Mouse (Mus musculus) liver, postnatal 0 days (tissue): Measurements from ENCODE around the gene Gm7544. TPM values are rescaled to one million over a fixed set of nuclear protein-coding genes. Genes with fewer than 3 reads are reported as not detected.
"Not testable (repeated sequence)": the region's sequence is repeated elsewhere in the genome, so short reads cannot be mapped to it uniquely, and the experiment has no call there.

Source experiments
- ATAC-seq: fragments of 200-750 bp; cut with Nextera tagmentation; 2 replicates; pipeline ENCODE4 v1.8.0; 2017; ENCODE audit warnings: mild to moderate bottlenecking, moderate library complexity
- DNase-seq: peaks from one replicate; pipeline ENCODE4 v3.0.0-alpha.2; 2016
- H3K27ac ChIP-seq: fragments of 300-500 bp; sonication (generic); 2 replicates; pipeline ENCODE4 v1.5.1; 2014; ENCODE audit warnings: antibody characterized with exemption, moderate library complexity, mild to moderate bottlenecking, low read depth
- H3K27me3 ChIP-seq: fragments of 300-500 bp; sonication (generic); 2 replicates; pipeline ENCODE4 v1.6.1; 2014; ENCODE audit warnings: low read length, control low read depth, mixed read lengths; ENCODE audit not compliant: insufficient read depth
- H3K36me3 ChIP-seq: fragments of 300-500 bp; sonication (generic); replicated peaks from 2 replicates; pipeline ENCODE4 v1.6.1; 2014; ENCODE audit warnings: mild to moderate bottlenecking, control low read depth, low read length, moderate library complexity, mixed read lengths; ENCODE audit not compliant: insufficient read depth
- H3K4me1 ChIP-seq: fragments of 300-500 bp; sonication (generic); 2 replicates; pipeline ENCODE4 v1.6.1; 2014; ENCODE audit warnings: antibody characterized with exemption, mild to moderate bottlenecking, control low read depth; ENCODE audit not compliant: insufficient read depth
- H3K4me2 ChIP-seq: fragments of 300-500 bp; sonication (generic); 2 replicates; pipeline ENCODE4 v1.6.1; 2014; ENCODE audit warnings: low read depth, mild to moderate bottlenecking, low read length, moderate library complexity, mixed read lengths
- H3K4me3 ChIP-seq: fragments of 300-500 bp; sonication (generic); 2 replicates; pipeline ENCODE4 v1.5.1; 2014; ENCODE audit warnings: low read depth, low read length
- H3K9ac ChIP-seq: fragments of 300-500 bp; sonication (generic); replicated peaks from 2 replicates; pipeline ENCODE4 v1.6.1; 2014; ENCODE audit warnings: mild to moderate bottlenecking, moderate library complexity
- H3K9me3 ChIP-seq: fragments of 300-500 bp; sonication (generic); 2 replicates; pipeline ENCODE4 v1.6.1; 2016; ENCODE audit warnings: mild to moderate bottlenecking, control low read depth, low read length, mixed read lengths
- CTCF ChIP-seq: sonication (generic); IDR thresholded peaks from 2 replicates; pipeline ENCODE4 v1.5.1; 2016; ENCODE audit warnings: antibody characterized with exemption, low read depth
- EP300 ChIP-seq: IDR thresholded peaks from 2 replicates; pipeline ENCODE4 v1.6.1; 2016; ENCODE audit warnings: antibody characterized with exemption, low read depth, mild to moderate bottlenecking
- WGBS: fragments of 180-500 bp; shearing (Covaris S2); extraction: QIAGEN DNeasy Blood & Tissue Kit; methylation state at CpG from one replicate; pipeline ENCODE4 v1.1.7; 2014; ENCODE audit not compliant: insufficient replicate concordance; 5-methylcytosine and 5-hydroxymethylcytosine counted together
- polyA plus RNA-seq: library from polyadenylated mRNA; unstranded; fragments of >200 nt; fragmentation: Nextera tagmentation; extraction: Ambion mirVana; gene quantifications from 2 replicates; pipeline ENCODE4 v1.2.1, GENCODE M21; 2015

Gene Gm7544
- polyA plus RNA-seq, 1 experiment from 2014 or later, result not detected

GRCm38 (mm10) chr1:82966413-82966812 is 10.6 kb upstream of the Gm7544 start:
- Histone ChIP-seq H3K9me3 (no peaks in the 10 kb centered on the region), H3K4me2 (no peak overlapping the region), H3K4me3 (no peak overlapping the region), H3K27me3 (no peaks in the 10 kb centered on the region), H3K36me3 (no peaks in the 10 kb centered on the region), H3K4me1 (no peaks in the 10 kb centered on the region), H3K9ac (no peak overlapping the region), H3K27ac (no peak overlapping the region)
- ATAC-seq, result no peak
- DNase-seq, result no peak
- TF ChIP-seq EP300, result no peak
- TF ChIP-seq CTCF, result no peak
- WGBS, result 51% methylated on average over 3 of the region's 3 CpGs

- ATAC-seq (no peak), DNase-seq (no peak)
- Histone ChIP-seq H3K9me3 (no peaks in the 10 kb centered on the region), H3K27me3 (no peaks in the 10 kb centered on the region), H3K4me1 (no peaks in the 10 kb centered on the region), H3K4me3 (no peak within 1 kb of the TSS), H3K9ac (no peak within 1 kb of the TSS), H3K4me2 (no peak within 1 kb of the TSS), H3K27ac (no peak within 1 kb of the TSS), H3K36me3 (no peaks in the 10 kb centered on the region)
- 71% methylated on average over 7 of the region's 11 CpGs for WGBS
- TF ChIP-seq EP300 (no peak), CTCF (no peak)
These were observed 4.1 kb upstream of the Gm7544 start, which contains the start of gene Gm47955 for GRCm38 (mm10) chr1:82959870-82960385. Gm47955 (plus strand) TSS chr1:82960286.

GRCm38 (mm10) chr1:82948601-82949000 is 7.2 kb downstream of the Gm7544 start:
- no peak overlapping the region for H3K9ac ChIP-seq
- no peak overlapping the region for H3K27ac ChIP-seq
- DNase-seq (no peak), ATAC-seq (no peak)
- no peaks in the 10 kb centered on the region for H3K4me1 ChIP-seq
- H3K27me3 ChIP-seq, result no peaks in the 10 kb centered on the region
- no peaks in the 10 kb centered on the region for H3K9me3 ChIP-seq
- no peak overlapping the region for H3K4me2 ChIP-seq
- 74% methylated on average over 2 of the region's 2 CpGs for WGBS
- H3K4me3 ChIP-seq, result no peak overlapping the region
- no peaks in the 10 kb centered on the region for H3K36me3 ChIP-seq
- TF ChIP-seq EP300 (no peak), CTCF (no peak)

GRCm38 (mm10) chr1:82946029-82946428 is 9.8 kb downstream of the Gm7544 start:
- not testable (repeated sequence) for H3K9ac ChIP-seq, H3K4me1 ChIP-seq, DNase-seq, H3K4me3 ChIP-seq, H3K27ac ChIP-seq, H3K36me3 ChIP-seq, H3K27me3 ChIP-seq, H3K4me2 ChIP-seq, ATAC-seq, H3K9me3 ChIP-seq
- 84% methylated on average over 2 of the region's 2 CpGs for WGBS

- no CpG with 5 or more reads among the region's 6 CpGs for WGBS
- ATAC-seq, H3K4me1 ChIP-seq, DNase-seq, H3K9ac ChIP-seq, H3K27ac ChIP-seq, H3K4me3 ChIP-seq, H3K27me3 ChIP-seq, H3K36me3 ChIP-seq, H3K4me2 ChIP-seq, H3K9me3 ChIP-seq: not testable (repeated sequence)
These were observed 12.5 kb downstream of the Gm7544 start, which contains the start of gene A030003K21Rik for GRCm38 (mm10) chr1:82943295-82943694. A030003K21Rik (minus strand) TSS chr1:82943388.

- DNase-seq, H3K27me3 ChIP-seq, ATAC-seq, H3K9me3 ChIP-seq, H3K4me1 ChIP-seq, H3K36me3 ChIP-seq, H3K4me2 ChIP-seq, H3K27ac ChIP-seq, H3K9ac ChIP-seq, H3K4me3 ChIP-seq: not testable (repeated sequence)
- 77% methylated on average over 1 of the region's 2 CpGs for WGBS
These were observed 13.3 kb downstream of the Gm7544 start for GRCm38 (mm10) chr1:82942505-82942904.

- Histone ChIP-seq H3K4me2 (no peak overlapping the region), H3K36me3 (no peaks in the 10 kb centered on the region), H3K9ac (no peak overlapping the region), H3K9me3 (0 out of 2 replicates have a peak, but pooled peaks cover 2% of the 10 kb centered on the region), H3K27me3 (no peaks in the 10 kb centered on the region), H3K4me1 (no peaks in the 10 kb centered on the region), H3K27ac (no peak overlapping the region), H3K4me3 (no peak overlapping the region)
- ATAC-seq (no peak), DNase-seq (no peak)
- 76% methylated on average over 5 of the region's 5 CpGs for WGBS
- TF ChIP-seq EP300 (no peak), CTCF (no peak)
These were observed 17.1 kb downstream of the Gm7544 start for GRCm38 (mm10) chr1:82938666-82939065.

GRCm38 (mm10) chr1:82931326-82931725 is 24.5 kb downstream of the Gm7544 start, which contains the start of gene Gm6217:
Gm6217 (minus strand) TSS chr1:82931399.
- WGBS, result no CpG with 5 or more reads among the region's 6 CpGs
- H3K4me1 ChIP-seq, H3K9ac ChIP-seq, H3K4me3 ChIP-seq, H3K4me2 ChIP-seq, ATAC-seq, H3K9me3 ChIP-seq, DNase-seq, H3K27me3 ChIP-seq, H3K36me3 ChIP-seq, H3K27ac ChIP-seq: not testable (repeated sequence)

- not testable (repeated sequence) for H3K9ac ChIP-seq, H3K36me3 ChIP-seq, H3K27me3 ChIP-seq, H3K27ac ChIP-seq, H3K4me3 ChIP-seq, ATAC-seq, DNase-seq, H3K9me3 ChIP-seq, H3K4me2 ChIP-seq, H3K4me1 ChIP-seq
- 70% methylated on average over 3 of the region's 3 CpGs for WGBS
These were observed 25.3 kb downstream of the Gm7544 start for GRCm38 (mm10) chr1:82930558-82930957.
